8 mouse cellular contexts compared by ENCODE assay signal in genomic region chr19:21723911-21724655, GRCm38 (mm10). TPM values are rescaled to one million over a fixed set of nuclear protein-coding genes. Genes with fewer than 3 reads are reported as not detected.
A peak's percentile ranks its signal among the peaks of the same experiment; 100 is the strongest.
DNase-seq lines count a peak whose midpoint lies in the region; ATAC-seq lines count a peak whose summit lies in the region.

No protein-coding gene starts in this region.

- peak; percentile 95 for DNase-seq in Muller cell, postnatal 12 days (ENCODE audit: inconsistent ontology term)
- peak; percentile 58 for DNase-seq in forebrain, embryonic 11.5 days (ENCODE audit: low spot score)
- DNase-seq in layer of hippocampus, adult 11-12 months (ENCODE audit: low spot score): peak; percentile 79
- DNase-seq in mesoderm, embryonic 11.5 days (ENCODE audit: low read depth, low spot score): peak; percentile 37
- no peak for DNase-seq in ovary, adult 18-20 months (ENCODE audit: low spot score)
- DNase-seq in heart, adult 18-20 months: no peak
- DNase-seq in urinary bladder, adult 18-20 months (ENCODE audit: low spot score in 2 of 2): no peak

- no peaks in the 10 kb centered on the region for H3K27me3 ChIP-seq in forebrain, embryonic 11.5 days (ENCODE audit: control insufficient read depth, insufficient read depth, low read length)
- H3K27me3 ChIP-seq in intestine, embryonic 15.5 days (replicated peaks): no peaks in the 10 kb centered on the region

- WGBS in forebrain, embryonic 11.5 days: 46% methylated on average over 8 of the region's 8 CpGs
- WGBS in intestine, embryonic 15.5 days: 86% methylated on average over 8 of the region's 8 CpGs

- no peak overlapping the region for H3K4me2 ChIP-seq in forebrain, embryonic 11.5 days (ENCODE audit: low read depth, low read length, severe bottlenecking)
- H3K4me2 ChIP-seq in intestine, embryonic 15.5 days (replicated peaks): no peak overlapping the region

- H3K36me3 ChIP-seq in forebrain, embryonic 11.5 days (ENCODE audit: control insufficient read depth, insufficient read depth, low read length): no peaks in the 10 kb centered on the region
- no peaks in the 10 kb centered on the region for H3K36me3 ChIP-seq in intestine, embryonic 15.5 days

- no peak overlapping the region for H3K9ac ChIP-seq in forebrain, embryonic 11.5 days (ENCODE audit: low read length)
- H3K9ac ChIP-seq in intestine, embryonic 15.5 days: no peak overlapping the region

- no peaks in the 10 kb centered on the region for H3K9me3 ChIP-seq in forebrain, embryonic 11.5 days (ENCODE audit: control insufficient read depth, low read length)
- no peaks in the 10 kb centered on the region for H3K9me3 ChIP-seq in intestine, embryonic 15.5 days

- ATAC-seq in forebrain, embryonic 11.5 days (replicated peaks; ENCODE audit: low FRiP score): peak; percentile 94
- ATAC-seq in intestine, embryonic 15.5 days: no peak

- H3K4me1 ChIP-seq in forebrain, embryonic 11.5 days (replicated peaks; ENCODE audit: control insufficient read depth, insufficient read depth, low read length): 0 out of 2 replicates have a peak, but pooled peaks cover 5% of the 10 kb centered on the region
- H3K4me1 ChIP-seq in intestine, embryonic 15.5 days (replicated peaks): no peaks in the 10 kb centered on the region

- no peak overlapping the region for H3K4me3 ChIP-seq in forebrain, embryonic 11.5 days (ENCODE audit: low read depth, low read length)
- H3K4me3 ChIP-seq in intestine, embryonic 15.5 days (replicated peaks): no peak overlapping the region

- peak overlapping the region; percentile 38; the same call in 1 of the 2 replicates for H3K27ac ChIP-seq in forebrain, embryonic 11.5 days (ENCODE audit: low read depth, low read length)
- H3K27ac ChIP-seq in intestine, embryonic 15.5 days: no peak overlapping the region

RNA-seq across cellular contexts. Expression of gene Cemip2, which starts 54.1 kb away (rescaled TPM):
- 75.4 and 77.2 TPM in 2 replicates for polyA plus RNA-seq in forebrain, embryonic 11.5 days (2014; fragmentation: Nextera tagmentation; extraction: Ambion mirVana)
- 10 to 100 TPM; 11.0 to 11.3 TPM for total RNA-seq in heart, adult 18-20 months (2021)
- polyA plus RNA-seq in intestine, embryonic 15.5 days (2015; fragmentation: Nextera tagmentation; extraction: Ambion mirVana): 11.1 and 12.0 TPM in 2 replicates

Comparison
In these comparisons a context has a peak if more than half of its experiments do, and no peak if none do; other contexts are left out.
1. DNase-seq: peak in Muller cell, postnatal 12 days (single experiment), forebrain, embryonic 11.5 days (single experiment), layer of hippocampus, adult 11-12 months (single experiment) and mesoderm, embryonic 11.5 days (single experiment); none in ovary, adult 18-20 months (single experiment), heart, adult 18-20 months (0 of 2) and urinary bladder, adult 18-20 months (0 of 2).